Mouse (Mus musculus): ENCODE data around the gene Cenpj. TPM values are rescaled to one million over a fixed set of nuclear protein-coding genes. Genes with fewer than 3 reads are reported as not detected.

The Cenpj gene
- polyA plus RNA-seq, 1 experiment = 2.2 TPM

- H3K4me3 ChIP-seq (ENCODE audit: insufficient read depth, low read length) = no peak overlapping the region
- TF ChIP-seq CTCF (IDR thresholded peaks at IDR 0.05; ENCODE audit: extremely low read depth, insufficient read depth, low read length) (no peak), POLR2A (IDR thresholded peaks at IDR 0.05; ENCODE audit: extremely low read depth, insufficient read depth, low read length) (no peak)
- H3K27ac ChIP-seq (ENCODE audit: insufficient read depth, low read length) = no peak overlapping the region
- H3K4me1 ChIP-seq (ENCODE audit: control insufficient read depth, insufficient read depth, low read length) = no peaks in the 10 kb centered on the region
These were observed 72.8 kb downstream of the Cenpj start for GRCm38 (mm10) chr14:56502407-56502806.

DNA sequence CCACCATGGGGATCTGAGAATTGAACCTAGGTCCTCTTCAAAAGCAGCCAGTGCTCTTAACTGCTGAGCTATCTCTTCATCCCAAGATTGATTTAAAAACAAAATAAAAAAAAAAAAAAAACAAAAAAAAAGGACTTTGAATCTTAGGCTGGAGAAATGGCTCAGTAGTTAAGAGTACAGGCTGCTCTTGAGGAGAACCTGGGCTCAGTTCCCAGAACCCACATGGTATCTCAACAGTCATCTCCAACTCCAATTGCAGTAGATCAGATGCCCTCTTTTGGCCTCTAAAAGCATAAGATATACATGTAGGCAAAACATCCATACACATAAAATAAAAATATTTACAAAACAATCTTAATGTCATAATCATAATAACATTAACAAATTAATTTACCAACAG lies 85.4 kb downstream of the Cenpj start:
- Histone ChIP-seq H3K4me3 (ENCODE audit: insufficient read depth, low read length) (no peak overlapping the region), H3K4me1 (ENCODE audit: control insufficient read depth, insufficient read depth, low read length) (no peaks in the 10 kb centered on the region), H3K27ac (ENCODE audit: insufficient read depth, low read length) (no peak overlapping the region)
- TF ChIP-seq CTCF (IDR thresholded peaks at IDR 0.05; ENCODE audit: extremely low read depth, insufficient read depth, low read length) (no peak), POLR2A (IDR thresholded peaks at IDR 0.05; ENCODE audit: extremely low read depth, insufficient read depth, low read length) (no peak)

Other genes with a start within 250 kb of the Cenpj start
- gene Atp12a, start 210.4 kb downstream of the Cenpj start, polyA plus RNA-seq (2012; rRNA removed) = 0.08 and 0.13 TPM in 2 replicates
- 0.47 and 0.75 TPM in 2 replicates for gene Rnf17, start 172.8 kb downstream of the Cenpj start, polyA plus RNA-seq (2012; rRNA removed)
- gene Parp4, start 194 bp upstream of the Cenpj start, polyA plus RNA-seq (2012; rRNA removed) = 4.3 and 5.3 TPM in 2 replicates
- 35.0 and 36.0 TPM in 2 replicates for gene Mphosph8, start 92.8 kb upstream of the Cenpj start, polyA plus RNA-seq (2012; rRNA removed)
- gene Pspc1, start 202.9 kb upstream of the Cenpj start, polyA plus RNA-seq (2012; rRNA removed) = 32.1 and 33.2 TPM in 2 replicates
- gene Zmym5, start 236.3 kb upstream of the Cenpj start, polyA plus RNA-seq (2012; rRNA removed) = 26.9 and 28.9 TPM in 2 replicates